1 mouse cellular context compared by ENCODE assay signal in the genomic region with DNA sequence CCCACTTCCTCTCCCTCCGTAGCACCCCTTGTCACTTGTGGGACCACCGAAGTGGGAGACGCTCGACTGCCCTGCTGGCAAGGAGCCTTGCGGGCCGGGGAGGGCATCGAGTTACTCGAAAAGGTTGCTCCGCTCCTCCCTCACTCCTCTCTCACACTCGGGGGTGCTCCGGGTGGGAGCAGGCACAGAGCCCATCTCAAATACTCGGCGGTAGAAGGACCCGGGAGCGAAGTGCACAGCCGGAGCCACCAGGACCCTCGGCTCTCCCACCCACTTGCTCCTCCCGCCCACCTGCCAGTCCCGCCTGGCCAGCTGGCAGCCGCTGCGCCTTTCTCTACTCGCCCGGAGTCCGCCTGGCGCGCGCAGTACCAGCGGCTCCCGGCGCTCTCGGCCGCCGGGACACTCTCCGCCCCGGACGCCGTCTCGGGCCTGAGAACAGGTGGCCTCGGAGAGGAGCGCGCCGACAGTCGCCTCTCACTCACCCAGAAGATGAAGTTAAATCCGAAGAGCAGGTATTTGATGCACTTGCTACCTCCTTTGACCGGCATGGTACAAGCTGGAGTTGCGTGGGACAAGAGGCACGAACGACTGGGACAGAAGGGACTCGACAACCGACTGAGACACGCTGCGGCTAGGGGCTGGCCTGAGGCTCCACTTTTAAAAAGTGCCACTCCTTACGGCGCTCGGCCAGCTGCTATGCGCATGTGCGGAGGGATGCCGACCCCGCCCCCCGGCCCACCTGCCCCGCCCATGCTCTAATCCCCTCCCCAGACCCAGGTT.
TF ChIP-seq lines count a peak whose summit lies in the region.

A gene (minus strand): TSS at position 700 of the 780 bp plus-strand sequence.

TF ChIP-seq in CH12.LX, 34 proteins besides CTCF, POLR2A, EP300 and RAD21 (continued from another document):
- peak; percentile 84; the same call in 1 of the 2 replicates for TF ChIP-seq UBTF (IDR thresholded peaks at IDR 0.05; ENCODE audit: low read depth, low read length)
- no peak for TF ChIP-seq POLR2AphosphoS2 (IDR thresholded peaks at IDR 0.05; ENCODE audit: low read depth, low read length)
- no peak for TF ChIP-seq CHD2 (IDR thresholded peaks at IDR 0.05; ENCODE audit: low read length)
- peak; percentile 77; the same call in 1 of the 2 replicates for TF ChIP-seq MXI1 (IDR thresholded peaks at IDR 0.05; ENCODE audit: low read depth, low read length)
- TF ChIP-seq NRF1 (IDR thresholded peaks at IDR 0.05; ENCODE audit: low read depth, low read length) = peak; percentile 84
- TF ChIP-seq ZKSCAN1 (IDR thresholded peaks at IDR 0.05; ENCODE audit: borderline replicate concordance, low read depth, low read length) = no peak
- no peak for TF ChIP-seq MEF2A (IDR thresholded peaks at IDR 0.05; ENCODE audit: borderline replicate concordance, low read depth, low read length)
